Mouse (Mus musculus): ENCODE results near the gene Nemp1.

DNA sequence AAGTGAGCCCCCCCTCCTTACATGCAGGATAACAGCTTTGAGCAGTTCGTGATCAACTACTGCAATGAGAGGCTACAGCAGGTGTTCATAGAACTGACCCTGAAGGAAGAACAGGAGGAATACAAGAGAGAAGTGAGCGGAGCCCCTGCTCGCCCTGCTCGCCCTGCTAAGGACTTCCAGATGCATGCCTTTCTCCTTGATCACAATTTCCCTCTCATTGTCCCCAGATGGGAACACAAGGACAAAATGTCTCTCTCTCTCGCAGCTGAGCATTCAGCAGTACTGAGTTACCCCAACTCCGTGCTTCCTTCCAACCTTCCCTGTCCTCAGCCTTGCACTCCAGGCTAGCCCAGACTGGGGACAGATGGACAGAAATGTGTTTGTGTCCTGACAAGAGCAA is 46.0 kb downstream of the Nemp1 start:
- TF ChIP-seq CTCF (IDR thresholded peaks at IDR 0.05; ENCODE audit: control insufficient read depth, insufficient read depth, insufficient replicate concordance, low read depth, low read length) (no peak), POLR2A (IDR thresholded peaks at IDR 0.05; ENCODE audit: control insufficient read depth, low read depth, low read length) (no peak)

Data from testis, adult 2 months (tissue).